Mouse (Mus musculus) natural killer cell, adult 2 months (primary cell): ENCODE data around the gene Smad9.
A peak's percentile ranks its signal among the peaks of the same experiment; 100 is the strongest.

Source experiments
- DNase-seq, 2 experiments: peaks; one replicate each; pipeline ENCODE4 v3.0.0; 2022; ENCODE audit warnings: low spot score in 2 of 2

The Smad9 gene

DNA sequence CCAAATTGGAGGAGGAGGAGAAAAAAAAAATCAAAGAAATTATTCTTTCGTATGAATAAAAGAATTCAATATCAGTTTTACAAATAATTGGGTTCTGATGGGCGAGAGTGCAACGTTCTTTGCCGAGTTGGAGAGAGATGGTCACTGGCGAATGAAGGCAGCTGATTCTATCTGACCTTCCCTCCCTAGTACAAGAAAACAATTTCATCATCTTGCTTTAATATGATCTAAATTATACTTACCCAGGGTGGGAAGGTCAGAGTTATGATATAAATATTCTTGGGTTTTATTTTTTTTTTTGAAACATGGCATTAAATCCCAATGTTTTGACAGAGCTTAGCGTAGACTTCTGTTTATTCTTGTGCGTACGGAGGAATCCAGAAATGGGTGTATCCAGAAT lies 2.1 kb downstream of the Smad9 start:
- no peak for DNase-seq

- no peak for DNase-seq
These were observed 3.8 kb downstream of the Smad9 start for GRCm38 (mm10) chr3:54759211-54759610.

GRCm38 (mm10) chr3:54760321-54761115 lies 5.1 kb downstream of the Smad9 start:
- no peak for DNase-seq

GRCm38 (mm10) chr3:54761258-54761657 lies 5.9 kb downstream of the Smad9 start:
- no peak for DNase-seq

DNA sequence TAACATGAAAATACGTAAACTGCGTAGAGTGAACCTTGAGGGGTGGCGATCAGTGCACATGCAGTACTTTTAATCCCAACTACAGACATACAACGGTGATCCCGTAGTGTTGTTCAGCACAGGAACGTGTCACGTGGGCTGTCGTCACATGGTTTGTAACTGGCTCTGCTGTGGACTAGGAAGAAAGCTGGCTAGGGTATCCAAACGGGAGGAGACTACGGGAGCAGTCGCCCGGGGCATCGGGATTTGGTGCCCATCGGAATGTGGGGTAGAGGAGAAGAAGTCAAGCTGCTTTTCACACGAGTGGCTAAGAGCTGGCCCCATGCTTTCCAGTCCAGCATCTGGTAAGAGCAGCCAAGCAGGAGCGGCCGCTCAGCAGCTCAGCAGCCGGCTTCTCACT lies 9.0 kb downstream of the Smad9 start:
- DNase-seq: no peak

DNA sequence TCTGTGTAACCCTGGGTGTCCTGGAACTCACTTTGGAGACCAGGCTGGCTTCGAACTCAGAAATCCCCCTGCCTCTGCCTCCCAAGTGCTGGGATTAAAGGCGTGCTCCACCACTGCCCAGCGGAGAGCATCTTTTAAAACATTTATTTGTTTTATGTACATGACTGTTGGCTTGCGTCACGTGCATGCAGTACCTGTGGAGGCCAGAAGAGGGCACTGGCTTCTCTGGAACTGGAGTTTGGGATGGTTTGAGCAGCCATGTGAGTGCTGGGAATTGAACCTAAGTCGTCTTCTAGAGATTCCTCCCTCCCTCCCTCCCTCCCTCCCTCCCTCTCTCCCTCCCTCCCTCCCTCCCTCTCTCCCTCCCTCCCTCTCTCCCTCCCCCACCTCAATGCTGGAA lies 10.1 kb downstream of the Smad9 start:
- peak in 1 of 2 experiments; percentile 5 for DNase-seq

GRCm38 (mm10) chr3:54766034-54766433 lies 10.7 kb downstream of the Smad9 start:
- DNase-seq: no peak

DNA sequence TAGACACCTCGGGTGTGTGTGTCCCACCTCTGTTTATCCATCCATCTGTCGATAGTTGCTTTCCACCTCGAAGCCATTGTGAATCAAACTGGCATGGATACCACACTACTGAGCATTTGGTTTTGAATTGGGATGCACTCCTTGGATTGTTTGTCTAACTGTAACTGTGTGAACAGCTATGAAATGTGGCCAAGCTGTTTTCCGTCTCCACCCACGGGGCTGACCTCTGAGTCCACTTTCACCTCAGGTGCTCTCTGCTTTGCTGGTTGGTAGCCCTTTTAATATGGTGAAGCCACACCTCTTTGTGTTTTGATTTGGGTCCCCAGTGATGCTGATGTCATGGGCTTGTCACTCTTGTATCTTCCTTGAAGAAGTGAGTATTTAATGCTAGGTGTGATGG lies 11.4 kb downstream of the Smad9 start:
- DNase-seq: no peak

DNA sequence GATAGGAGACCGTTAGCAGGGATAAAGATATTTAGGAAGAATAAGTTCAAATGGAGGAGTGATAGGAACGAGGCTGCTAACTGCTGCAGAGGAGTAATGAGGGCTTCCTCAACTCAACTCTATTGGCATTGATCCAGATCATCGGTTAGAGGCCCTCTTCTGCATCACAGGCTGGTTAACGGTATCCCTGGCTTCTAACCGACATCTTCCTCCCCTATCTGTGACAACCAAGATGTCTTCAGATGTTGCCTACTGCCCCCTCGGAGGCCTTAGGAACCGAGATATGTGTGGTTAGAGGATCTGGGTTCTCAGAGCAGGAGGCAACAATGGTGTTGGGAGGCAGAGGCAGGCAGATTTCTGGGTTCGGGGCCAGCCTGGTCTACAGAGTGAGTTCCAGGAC lies 13.2 kb downstream of the Smad9 start:
- no peak for DNase-seq

- no peak for DNase-seq
These were observed 14.2 kb downstream of the Smad9 start for GRCm38 (mm10) chr3:54769349-54770275.

GRCm38 (mm10) chr3:54773613-54774012 lies 18.2 kb downstream of the Smad9 start:
- no peak for DNase-seq

DNA sequence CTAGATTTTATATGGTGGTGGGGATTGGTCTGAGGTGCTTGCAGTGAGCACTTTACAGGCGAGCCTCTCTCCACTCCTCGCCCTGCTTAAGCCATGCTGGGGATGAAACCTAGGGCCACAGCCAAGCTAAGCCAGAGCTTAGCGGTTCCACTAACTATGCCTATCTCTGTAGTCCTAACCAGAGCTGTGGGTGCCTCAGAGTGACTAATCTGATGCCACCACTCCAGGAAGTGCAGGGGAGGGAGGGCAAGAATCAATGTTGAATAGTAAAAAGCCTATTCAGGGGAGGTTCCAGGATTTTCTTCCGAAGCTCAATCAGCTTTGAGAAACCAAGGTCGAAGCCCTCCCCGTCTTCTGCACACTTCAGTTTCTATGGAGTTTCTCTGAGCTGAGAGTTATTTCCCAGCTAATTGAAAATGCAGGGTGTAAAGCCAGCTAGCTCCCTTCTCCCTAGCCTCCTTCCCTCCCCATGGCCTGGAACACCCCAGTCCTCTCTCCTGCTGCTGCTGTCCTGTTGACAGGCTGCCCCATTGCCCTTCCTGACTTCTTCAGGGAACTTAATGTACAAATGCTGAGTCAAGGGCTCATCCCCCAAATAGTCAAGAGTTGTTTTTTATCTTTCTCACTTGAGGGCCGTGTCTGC lies 20.7 kb downstream of the Smad9 start:
- DNase-seq: no peak

- no peak for DNase-seq
These were observed 35.2 kb downstream of the Smad9 start for GRCm38 (mm10) chr3:54790601-54791000.

GRCm38 (mm10) chr3:54791822-54792677 lies 36.7 kb downstream of the Smad9 start:
- no peak for DNase-seq

DNA sequence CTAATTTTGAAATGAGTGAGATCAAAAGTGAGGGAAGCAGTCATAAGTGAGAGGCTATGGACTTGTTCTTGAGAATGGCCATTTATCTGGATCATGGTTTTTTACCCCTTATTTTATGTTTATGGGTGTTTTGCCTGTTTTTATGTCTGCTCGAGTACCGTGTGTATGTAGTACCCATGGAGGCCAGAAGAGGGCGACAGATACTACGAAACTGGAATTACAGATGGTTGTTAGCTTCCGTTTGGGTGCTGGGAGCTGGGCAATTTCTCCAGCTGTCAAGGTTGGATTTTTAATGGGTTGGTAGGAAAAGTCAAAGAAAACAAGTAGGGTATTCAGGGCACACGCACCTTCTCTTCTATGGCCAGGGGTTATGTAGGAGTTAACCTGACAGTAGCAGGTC lies 38.4 kb downstream of the Smad9 start:
- no peak for DNase-seq

- no peak for DNase-seq
These were observed 40.0 kb downstream of the Smad9 start for GRCm38 (mm10) chr3:54795379-54795778.

- DNase-seq: no peak
These were observed 40.4 kb downstream of the Smad9 start for GRCm38 (mm10) chr3:54795806-54796205.

DNA sequence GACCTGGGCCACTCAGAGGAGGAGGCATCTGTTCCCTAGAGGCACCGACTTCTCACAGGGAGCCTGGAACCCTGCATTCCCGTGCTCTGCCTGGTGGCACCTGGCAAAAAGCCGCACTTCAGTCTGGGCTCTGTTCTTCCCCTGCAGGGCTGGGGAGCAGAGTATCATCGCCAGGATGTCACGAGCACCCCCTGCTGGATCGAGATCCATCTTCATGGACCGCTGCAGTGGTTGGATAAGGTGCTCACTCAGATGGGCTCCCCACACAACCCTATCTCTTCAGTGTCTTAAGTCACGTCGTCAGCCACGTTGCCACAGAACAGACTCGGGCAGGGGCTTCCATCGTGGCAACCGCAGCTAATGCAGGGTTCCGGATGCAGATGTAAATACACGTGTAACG lies 41.8 kb downstream of the Smad9 start:
- peak in 1 of 2 experiments; percentile 3 for DNase-seq

GRCm38 (mm10) chr3:54803713-54804112 lies 48.3 kb downstream of the Smad9 start:
- DNase-seq: no peak

DNA sequence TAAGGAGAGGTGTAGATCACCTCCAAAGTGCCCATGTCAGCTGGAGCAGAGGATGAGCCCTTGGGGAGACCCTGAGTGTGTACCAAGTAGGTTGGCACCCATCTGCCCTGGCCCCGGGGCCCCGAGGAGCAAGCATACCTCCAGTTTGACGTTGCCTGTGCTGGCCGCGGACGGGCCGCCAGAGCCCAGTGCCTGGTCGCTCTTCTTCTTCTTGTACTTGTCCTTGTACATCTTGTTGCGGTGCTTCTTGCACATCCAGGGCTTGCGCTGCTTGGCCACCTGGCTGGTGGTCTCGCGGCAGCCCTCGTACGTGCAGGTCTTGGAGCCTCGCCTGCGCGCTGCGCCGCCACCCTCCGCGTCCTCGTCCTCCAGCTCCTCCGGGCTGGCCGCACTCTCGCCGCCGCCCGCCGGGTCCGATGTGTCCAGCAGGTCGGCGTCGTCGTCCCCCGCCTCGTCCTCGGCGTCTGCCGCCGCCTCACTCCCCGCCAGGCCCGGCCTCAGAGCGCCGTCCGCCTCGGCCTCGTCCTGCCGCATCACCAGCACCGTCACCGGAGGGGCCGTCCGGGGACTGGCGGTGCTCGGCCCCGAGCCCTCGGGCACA lies 51.8 kb downstream of the Smad9 start:
- DNase-seq: no peak

DNA sequence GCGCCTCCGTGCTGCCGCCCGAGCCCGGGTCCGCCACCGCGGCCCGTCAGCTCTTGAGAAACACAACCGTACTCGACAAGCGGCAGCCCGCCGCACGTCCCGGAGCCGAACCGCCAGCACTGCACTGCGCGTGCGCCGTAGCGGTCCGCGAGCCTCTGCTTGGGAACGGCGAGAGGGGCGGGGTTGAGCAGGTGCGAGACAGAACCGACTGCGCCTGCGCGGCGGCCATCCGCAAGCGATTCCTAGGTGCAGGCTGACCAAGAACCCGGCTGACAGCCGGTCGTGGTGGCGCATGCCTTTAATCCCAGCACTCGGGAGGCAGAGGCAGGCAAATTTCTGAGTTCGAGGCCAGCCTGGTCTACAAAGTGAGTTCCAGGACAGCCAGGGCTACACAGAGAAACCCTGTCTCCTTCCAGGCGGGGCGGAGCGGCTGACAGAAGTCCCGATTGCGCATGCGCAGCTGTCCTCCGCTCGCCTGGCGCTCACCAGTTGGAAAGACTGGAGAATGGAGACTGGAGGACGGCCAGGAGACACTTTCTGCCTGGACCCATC lies 52.4 kb downstream of the Smad9 start, which contains the start of gene Rfxap:
Rfxap (minus strand) TSS at position 126 of the 552 bp plus-strand sequence.
- peak; percentile 95 for DNase-seq
